Mouse (Mus musculus): ENCODE measurements around the gene AY074887.

Gene AY074887

GRCm38 (mm10) chr9:54916401-54916800 lies 34.4 kb downstream of the AY074887 start:
- in situ Hi-C loops (cut with MseI, MboI), result no loop called here

GRCm38 (mm10) chr9:54915576-54915975 lies 35.2 kb downstream of the AY074887 start:
- in situ Hi-C loops (cut with MseI, MboI), result no loop called here

GRCm38 (mm10) chr9:54909446-54909845 lies 41.4 kb downstream of the AY074887 start:
- in situ Hi-C loops (cut with MseI, MboI), result no loop called here
